9 mouse cellular contexts compared by ENCODE assay signal in the genomic region with DNA sequence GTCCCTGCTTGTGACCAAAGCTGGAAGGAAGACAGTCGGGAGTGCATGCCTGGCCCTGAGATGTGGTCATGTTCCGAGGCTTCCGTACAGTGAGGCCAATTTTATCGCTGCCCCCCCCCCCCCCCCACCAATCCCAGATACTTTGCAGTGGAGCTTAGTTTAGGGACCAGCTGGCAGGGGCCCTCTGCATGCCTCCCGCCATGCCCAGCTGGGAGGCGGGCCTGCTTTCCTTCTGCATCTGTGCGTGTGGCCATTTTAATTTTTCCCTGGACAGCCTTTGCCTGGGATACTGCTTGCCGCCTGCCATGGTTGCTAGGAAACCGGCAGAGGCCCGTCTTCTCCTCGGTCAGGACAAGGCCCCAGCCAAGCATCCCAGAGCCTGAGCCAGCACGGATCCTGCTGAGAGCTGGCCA.
DNase-seq lines count a peak whose midpoint lies in the region; ATAC-seq and TF ChIP-seq lines count a peak whose summit lies in the region.
"Had no signal": no experiment of that assay in that cellular context is flagged by ENCODE, and none has a peak within 500 bp of the region (broad histone marks: within the 10 kb centered on the region; RNA-seq: fewer than 3 reads in every experiment).

No protein-coding gene starts in this region.

- TF ChIP-seq CTCF in forebrain, postnatal 0 days (IDR thresholded peaks at IDR 0.05; ENCODE audit: low read depth), result no peak

- H3K27me3 ChIP-seq in forebrain, postnatal 0 days (ENCODE audit: insufficient read depth, low read length), result no peaks in the 10 kb centered on the region
- H3K27me3 ChIP-seq in intestine, embryonic 15.5 days (replicated peaks), result no peaks in the 10 kb centered on the region
- no peaks in the 10 kb centered on the region for H3K27me3 ChIP-seq in midbrain, embryonic 15.5 days (replicated peaks)

- H3K4me1 ChIP-seq in forebrain, postnatal 0 days (ENCODE audit: insufficient read depth), result peaks cover 15% of the 10 kb centered on the region
- H3K4me1 ChIP-seq in intestine, embryonic 15.5 days (replicated peaks), result peaks cover 13% of the 10 kb centered on the region; the same call in 1 of the 2 replicates
- peaks cover 62% of the 10 kb centered on the region for H3K4me1 ChIP-seq in midbrain, embryonic 15.5 days

- no peak overlapping the region for H3K4me3 ChIP-seq in forebrain, postnatal 0 days (ENCODE audit: low read depth, low read length)
- no peak overlapping the region for H3K4me3 ChIP-seq in intestine, embryonic 15.5 days (replicated peaks)
- no peak overlapping the region for H3K4me3 ChIP-seq in midbrain, embryonic 15.5 days

- peak; percentile 52 for DNase-seq in lung, postnatal 10 days
- DNase-seq in lung, postnatal 25 days (ENCODE audit: low spot score), result no peak
- DNase-seq in forebrain, postnatal 0 days, result peak; percentile 63
- DNase-seq in adrenal gland, postnatal 14 days, result no peak
- no peak for DNase-seq in urinary bladder, postnatal 10 days (ENCODE audit: low spot score)

- ATAC-seq in forebrain, postnatal 0 days, result peak; percentile 84
- peak; percentile 73 for ATAC-seq in intestine, embryonic 15.5 days
- peak; percentile 78 for ATAC-seq in midbrain, embryonic 15.5 days (replicated peaks)
- no peak for ATAC-seq in erythroblast, adult 5-6 weeks (replicated peaks; ENCODE audit: low FRiP score, poor library complexity, severe bottlenecking)

- WGBS in forebrain, postnatal 0 days, result 16% methylated on average over 12 of the region's 12 CpGs
- WGBS in intestine, embryonic 15.5 days, result 44% methylated on average over 12 of the region's 12 CpGs
- WGBS in midbrain, embryonic 15.5 days, result 8% methylated on average over 12 of the region's 12 CpGs

- H3K9ac ChIP-seq in forebrain, postnatal 0 days, result no peak overlapping the region
- H3K9ac ChIP-seq in intestine, embryonic 15.5 days, result no peak overlapping the region
- H3K9ac ChIP-seq in midbrain, embryonic 15.5 days, result no peak overlapping the region

- H3K9me3 ChIP-seq in forebrain, postnatal 0 days (ENCODE audit: low read length), result no peaks in the 10 kb centered on the region
- no peaks in the 10 kb centered on the region for H3K9me3 ChIP-seq in intestine, embryonic 15.5 days
- no peaks in the 10 kb centered on the region for H3K9me3 ChIP-seq in midbrain, embryonic 15.5 days

- no peak overlapping the region for H3K27ac ChIP-seq in forebrain, postnatal 0 days (ENCODE audit: low read depth, low read length)
- no peak overlapping the region for H3K27ac ChIP-seq in intestine, embryonic 15.5 days
- peak overlapping the region; percentile 48 for H3K27ac ChIP-seq in midbrain, embryonic 15.5 days

- no peak overlapping the region for H3K4me2 ChIP-seq in forebrain, postnatal 0 days (ENCODE audit: low read depth)
- H3K4me2 ChIP-seq in intestine, embryonic 15.5 days (replicated peaks), result no peak overlapping the region
- peak overlapping the region; percentile 31 for H3K4me2 ChIP-seq in midbrain, embryonic 15.5 days

- H3K36me3 ChIP-seq in forebrain, postnatal 0 days (ENCODE audit: insufficient read depth), result no peaks in the 10 kb centered on the region
- no peaks in the 10 kb centered on the region for H3K36me3 ChIP-seq in intestine, embryonic 15.5 days
- H3K36me3 ChIP-seq in midbrain, embryonic 15.5 days (replicated peaks), result no peaks in the 10 kb centered on the region
- H3K36me3 ChIP-seq: G1E had no signal

Comparison
In these comparisons a context has a peak if more than half of its experiments do, and no peak if none do; other contexts are left out.
1. DNase-seq: peak in lung, postnatal 10 days (single experiment) and forebrain, postnatal 0 days (single experiment); none in lung, postnatal 25 days (single experiment), adrenal gland, postnatal 14 days (single experiment) and urinary bladder, postnatal 10 days (single experiment).